Mouse (Mus musculus) liver, embryonic 13.5 days (tissue): ENCODE data around the gene Scrn1. TPM values are rescaled to one million over a fixed set of nuclear protein-coding genes. Genes with fewer than 3 reads are reported as not detected.
A peak's percentile ranks its signal among the peaks of the same experiment; 100 is the strongest.

ENCODE experiments used
- ATAC-seq: fragments of 200-750 bp; cut with Nextera tagmentation; 2 replicates; pipeline ENCODE4 v1.8.0; 2017; ENCODE audit warnings: low read depth, mild to moderate bottlenecking, moderate number of reproducible peaks, moderate library complexity
- DNase-seq: peaks from one replicate; pipeline ENCODE4 v3.0.0; 2022
- H3K27ac ChIP-seq: fragments of 300-500 bp; sonication (generic); 2 replicates; pipeline ENCODE4 v1.5.1; 2015; ENCODE audit warnings: moderate library complexity, mild to moderate bottlenecking, inconsistent platforms
- H3K27me3 ChIP-seq: fragments of 300-500 bp; sonication (generic); 2 replicates; pipeline ENCODE4 v1.6.1; 2015; ENCODE audit warnings: mild to moderate bottlenecking, inconsistent platforms
- H3K36me3 ChIP-seq: fragments of 300-500 bp; sonication (generic); 2 replicates; pipeline ENCODE4 v1.6.1; 2015; ENCODE audit warnings: mild to moderate bottlenecking, inconsistent platforms
- H3K4me1 ChIP-seq: fragments of 300-500 bp; sonication (generic); replicated peaks from 2 replicates; pipeline ENCODE4 v1.6.1; 2015; ENCODE audit warnings: inconsistent platforms
- H3K4me2 ChIP-seq: fragments of 300-500 bp; sonication (generic); 2 replicates; pipeline ENCODE4 v1.6.1; 2015; ENCODE audit warnings: inconsistent platforms, mild to moderate bottlenecking, moderate library complexity
- H3K4me3 ChIP-seq: fragments of 300-500 bp; sonication (generic); replicated peaks from 2 replicates; pipeline ENCODE4 v1.5.1; 2015; ENCODE audit warnings: mild to moderate bottlenecking, inconsistent platforms
- H3K9ac ChIP-seq: fragments of 300-500 bp; sonication (generic); 2 replicates; pipeline ENCODE4 v1.6.1; 2015; ENCODE audit warnings: mild to moderate bottlenecking, inconsistent platforms
- H3K9me3 ChIP-seq: fragments of 300-500 bp; sonication (generic); replicated peaks from 2 replicates; pipeline ENCODE4 v1.6.1; 2016; ENCODE audit warnings: inconsistent platforms
- WGBS: fragments of 180-500 bp; shearing (Covaris S2); methylation state at CpG from one replicate; pipeline ENCODE4 v1.1.7; 2015; ENCODE audit not compliant: insufficient replicate concordance; 5-methylcytosine and 5-hydroxymethylcytosine counted together
- polyA plus RNA-seq: library from polyadenylated mRNA; unstranded; fragments of >200 nt; fragmentation: Nextera tagmentation; extraction: Ambion mirVana; gene quantifications from 2 replicates; pipeline ENCODE4 v1.2.1, GENCODE M21; 2015

Gene Scrn1
- polyA plus RNA-seq, 1 experiment from 2014 or later = 0.22 TPM

DNA sequence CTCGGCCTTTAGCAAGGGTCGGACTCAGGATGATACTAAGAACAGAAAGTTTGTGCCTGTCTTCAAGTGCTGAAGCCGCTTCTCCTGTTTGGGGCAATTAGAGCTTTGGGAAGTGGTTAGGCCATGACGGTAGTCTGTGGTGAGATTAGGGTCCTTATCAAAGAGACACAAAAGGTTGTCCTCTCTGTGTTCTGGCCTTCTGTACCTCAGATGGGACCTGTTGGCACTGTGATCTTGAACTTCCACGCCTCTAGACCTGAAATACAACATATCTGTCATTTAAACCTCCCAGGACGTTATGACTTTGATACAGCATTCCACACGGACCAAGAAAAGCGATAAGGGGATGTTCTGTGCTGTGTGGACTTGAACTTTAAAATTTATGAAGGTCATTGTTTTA lies 37.6 kb downstream of the Scrn1 start:
- no peak overlapping the region for H3K9ac ChIP-seq
- H3K4me2 ChIP-seq = 0 out of 2 replicates have a peak overlapping the region, but pooled peaks have one; percentile 0
- no peaks in the 10 kb centered on the region for H3K9me3 ChIP-seq
- H3K4me3 ChIP-seq = no peak overlapping the region
- DNase-seq (peak; percentile 17), ATAC-seq (peak; percentile 88)
- H3K27me3 ChIP-seq = 0 out of 2 replicates have a peak, but pooled peaks cover 11% of the 10 kb centered on the region
- no peaks in the 10 kb centered on the region for H3K36me3 ChIP-seq
- peaks cover 18% of the 10 kb centered on the region for H3K4me1 ChIP-seq
- WGBS = 17% methylated on average over 8 of the region's 8 CpGs
- H3K27ac ChIP-seq = no peak overlapping the region

DNA sequence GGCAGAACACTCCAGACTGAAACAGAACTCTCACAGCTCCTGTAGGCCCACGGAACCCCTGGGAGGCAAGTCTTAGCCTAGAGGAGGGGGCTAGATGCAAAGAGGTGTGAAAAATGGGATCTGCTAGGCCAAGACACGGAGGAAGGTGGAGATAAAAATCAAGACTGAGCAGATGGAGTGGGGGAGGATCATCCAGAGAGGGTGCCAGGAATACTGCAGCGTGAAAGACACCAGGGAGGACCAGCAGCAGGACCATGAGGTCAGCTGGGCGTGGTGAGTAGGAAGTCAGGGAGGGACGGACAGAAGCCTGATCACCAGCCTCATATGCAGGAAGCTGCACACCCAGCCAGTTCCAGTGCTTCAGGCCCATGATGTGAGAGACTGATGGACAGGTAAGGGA lies 47.5 kb downstream of the Scrn1 start:
- Histone ChIP-seq H3K36me3 (no peaks in the 10 kb centered on the region), H3K27ac (no peak overlapping the region), H3K9me3 (no peaks in the 10 kb centered on the region), H3K4me2 (no peak overlapping the region), H3K27me3 (0 out of 2 replicates have a peak, but pooled peaks cover 5% of the 10 kb centered on the region), H3K4me3 (no peak overlapping the region), H3K4me1 (no peaks in the 10 kb centered on the region), H3K9ac (no peak overlapping the region)
- WGBS = 44% methylated on average over 5 of the region's 5 CpGs
- ATAC-seq (no peak), DNase-seq (no peak)

GRCm38 (mm10) chr6:54516512-54517134 lies 49.7 kb downstream of the Scrn1 start:
- DNase-seq = no peak
- 0 out of 2 replicates have a peak, but pooled peaks cover 5% of the 10 kb centered on the region for H3K27me3 ChIP-seq
- no peak for ATAC-seq
- H3K9me3 ChIP-seq = no peaks in the 10 kb centered on the region
- H3K4me1 ChIP-seq = no peaks in the 10 kb centered on the region
- H3K4me3 ChIP-seq = no peak overlapping the region
- no peak overlapping the region for H3K27ac ChIP-seq
- WGBS = 42% methylated on average over 2 of the region's 2 CpGs
- no peaks in the 10 kb centered on the region for H3K36me3 ChIP-seq
- no peak overlapping the region for H3K4me2 ChIP-seq
- H3K9ac ChIP-seq = no peak overlapping the region

GRCm38 (mm10) chr6:54512256-54512655 lies 54.0 kb downstream of the Scrn1 start:
- no peaks in the 10 kb centered on the region for H3K36me3 ChIP-seq
- WGBS = 51% methylated on average over 2 of the region's 2 CpGs
- no peaks in the 10 kb centered on the region for H3K27me3 ChIP-seq
- no peaks in the 10 kb centered on the region for H3K9me3 ChIP-seq
- no peak overlapping the region for H3K27ac ChIP-seq
- no peak overlapping the region for H3K9ac ChIP-seq
- DNase-seq (no peak), ATAC-seq (no peak)
- no peaks in the 10 kb centered on the region for H3K4me1 ChIP-seq
- no peak overlapping the region for H3K4me2 ChIP-seq
- no peak overlapping the region for H3K4me3 ChIP-seq

GRCm38 (mm10) chr6:54509264-54509663 lies 57.0 kb downstream of the Scrn1 start:
- DNase-seq = no peak
- WGBS = 75% methylated on average over 13 of the region's 13 CpGs

DNA sequence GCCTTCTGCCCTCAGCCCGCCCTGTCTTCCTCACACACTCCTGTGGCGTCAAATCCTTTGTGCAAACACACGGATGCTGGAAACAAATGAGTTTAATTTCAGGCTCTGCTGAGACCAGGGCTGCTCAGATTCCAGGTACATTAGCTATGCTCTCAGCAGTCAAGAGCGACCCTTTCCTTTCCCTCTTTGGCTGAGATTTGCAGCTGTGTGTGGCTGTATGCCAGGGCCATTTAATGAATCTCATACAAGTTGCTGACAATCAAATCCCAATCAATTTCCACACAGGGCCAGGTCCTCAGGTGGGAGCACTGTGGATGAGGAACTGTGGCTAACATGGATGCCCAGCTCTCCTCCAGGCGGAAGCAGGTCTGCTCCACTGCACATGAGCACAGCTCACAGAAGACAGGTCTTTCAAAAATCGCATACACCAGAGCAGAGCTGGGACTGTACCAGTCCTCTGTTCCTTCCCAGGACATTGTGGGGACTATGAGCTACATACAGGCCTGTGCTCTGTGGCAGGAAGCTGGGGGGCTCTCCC lies 58.0 kb downstream of the Scrn1 start:
- H3K9me3 ChIP-seq = no peaks in the 10 kb centered on the region
- H3K9ac ChIP-seq = no peak overlapping the region
- H3K4me1 ChIP-seq = no peaks in the 10 kb centered on the region
- H3K27ac ChIP-seq = no peak overlapping the region
- no peak for ATAC-seq
- 59% methylated on average over 6 of the region's 6 CpGs for WGBS
- no peak for DNase-seq
- H3K36me3 ChIP-seq = no peaks in the 10 kb centered on the region
- H3K4me3 ChIP-seq = no peak overlapping the region
- H3K4me2 ChIP-seq = no peak overlapping the region
- no peaks in the 10 kb centered on the region for H3K27me3 ChIP-seq

More at GRCm38 (mm10) chr6:54509264-54509663, 57.0 kb downstream of the Scrn1 start:
- H3K4me2 ChIP-seq = no peak overlapping the region
- no peaks in the 10 kb centered on the region for H3K4me1 ChIP-seq
- H3K27ac ChIP-seq = no peak overlapping the region
- no peaks in the 10 kb centered on the region for H3K27me3 ChIP-seq
- no peak for ATAC-seq
- no peak overlapping the region for H3K4me3 ChIP-seq
- no peaks in the 10 kb centered on the region for H3K9me3 ChIP-seq
- H3K36me3 ChIP-seq = no peaks in the 10 kb centered on the region
- no peak overlapping the region for H3K9ac ChIP-seq

GRCm38 (mm10) chr6:54507808-54508207 lies 58.5 kb downstream of the Scrn1 start:
- Histone ChIP-seq H3K4me3 (no peak overlapping the region), H3K9me3 (no peaks in the 10 kb centered on the region), H3K4me2 (no peak overlapping the region), H3K27ac (no peak overlapping the region), H3K36me3 (no peaks in the 10 kb centered on the region), H3K9ac (no peak overlapping the region), H3K4me1 (no peaks in the 10 kb centered on the region), H3K27me3 (no peaks in the 10 kb centered on the region)
- WGBS = 68% methylated on average over 5 of the region's 5 CpGs
- DNase-seq (no peak), ATAC-seq (no peak)

- H3K27ac ChIP-seq = no peak overlapping the region
- H3K9me3 ChIP-seq = no peaks in the 10 kb centered on the region
- no peak overlapping the region for H3K4me2 ChIP-seq
- H3K9ac ChIP-seq = no peak overlapping the region
- H3K36me3 ChIP-seq = no peaks in the 10 kb centered on the region
- ATAC-seq = no peak
- H3K4me1 ChIP-seq = no peaks in the 10 kb centered on the region
- no peak for DNase-seq
- H3K27me3 ChIP-seq = no peaks in the 10 kb centered on the region
- H3K4me3 ChIP-seq = no peak overlapping the region
- WGBS = 32% methylated on average over 8 of the region's 8 CpGs
Measured at GRCm38 (mm10) chr6:54507002-54507401, 59.3 kb downstream of the Scrn1 start.

- DNase-seq = no peak
- Histone ChIP-seq H3K4me2 (no peak overlapping the region), H3K4me3 (no peak overlapping the region), H3K4me1 (no peaks in the 10 kb centered on the region), H3K9ac (no peak overlapping the region), H3K27me3 (no peaks in the 10 kb centered on the region), H3K27ac (no peak overlapping the region), H3K36me3 (no peaks in the 10 kb centered on the region), H3K9me3 (no peaks in the 10 kb centered on the region)
- no peak for ATAC-seq
- 75% methylated on average over 11 of the region's 11 CpGs for WGBS
Measured at GRCm38 (mm10) chr6:54506318-54506717, 60.0 kb downstream of the Scrn1 start.

DNA sequence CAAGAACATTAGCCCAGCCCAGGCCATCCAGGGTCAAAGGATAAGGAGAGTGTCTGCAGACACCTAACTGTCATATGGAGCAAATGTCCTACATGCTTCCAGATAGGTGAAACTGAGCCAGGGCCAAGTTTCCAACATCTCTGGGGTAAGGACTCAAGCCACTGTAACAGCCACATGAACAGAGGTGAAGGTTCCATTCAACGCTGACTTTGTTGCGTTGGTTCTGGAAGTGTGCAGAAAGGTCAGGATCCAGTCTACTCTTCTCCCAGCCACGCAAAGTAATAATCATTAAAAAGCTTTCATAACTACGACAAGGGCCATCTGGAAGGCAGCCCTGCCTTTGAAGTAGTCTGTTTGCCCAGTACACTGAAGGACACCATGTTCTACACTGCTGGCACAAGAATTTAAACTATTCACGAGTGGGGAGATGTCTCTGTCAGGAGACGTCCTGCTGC lies 63.6 kb downstream of the Scrn1 start:
- no peak overlapping the region for H3K4me2 ChIP-seq
- H3K27me3 ChIP-seq = no peaks in the 10 kb centered on the region
- H3K4me3 ChIP-seq = no peak overlapping the region
- no peak for ATAC-seq
- H3K9ac ChIP-seq = no peak overlapping the region
- no peak for DNase-seq
- no peaks in the 10 kb centered on the region for H3K4me1 ChIP-seq
- no peaks in the 10 kb centered on the region for H3K9me3 ChIP-seq
- WGBS = 68% methylated on average over 6 of the region's 6 CpGs
- no peak overlapping the region for H3K27ac ChIP-seq
- H3K36me3 ChIP-seq = no peaks in the 10 kb centered on the region

DNA sequence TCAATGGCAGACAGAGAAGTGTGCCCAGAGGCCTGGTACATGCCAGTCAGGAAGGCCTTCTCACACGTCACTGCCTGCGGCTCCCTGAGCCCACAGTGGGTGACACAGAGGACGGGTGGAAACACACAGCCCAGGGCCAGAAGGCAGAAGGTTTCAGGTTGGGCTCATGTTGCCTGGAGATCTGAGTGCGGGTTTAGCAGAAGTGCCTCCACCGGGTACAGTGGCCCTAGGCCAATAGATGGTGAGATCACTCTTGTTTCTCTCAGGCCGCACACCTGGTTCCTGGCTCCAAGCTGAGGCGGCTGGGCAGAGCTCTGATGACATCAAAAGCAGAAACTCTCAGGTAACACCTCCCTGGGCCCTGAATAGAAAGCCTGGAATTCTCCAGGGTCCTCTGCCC lies 70.1 kb downstream of the Scrn1 start:
- Histone ChIP-seq H3K27me3 (no peaks in the 10 kb centered on the region), H3K4me2 (no peak overlapping the region), H3K9me3 (no peaks in the 10 kb centered on the region), H3K27ac (no peak overlapping the region), H3K36me3 (no peaks in the 10 kb centered on the region), H3K4me1 (no peaks in the 10 kb centered on the region), H3K9ac (no peak overlapping the region), H3K4me3 (no peak overlapping the region)
- WGBS = 68% methylated on average over 7 of the region's 7 CpGs
- ATAC-seq = no peak
- DNase-seq = no peak
